Mouse (Mus musculus) granulocyte monocyte progenitor cell, adult 5-6 weeks (primary cell): ENCODE results near the gene D5Ertd579e. TPM values are rescaled to one million over a fixed set of nuclear protein-coding genes. Genes with fewer than 3 reads are reported as not detected.

Source experiments
- ATAC-seq: replicated peaks from 2 replicates; pipeline ENCODE4 v1.8.0; 2016; ENCODE audit warnings: mild to moderate bottlenecking, moderate TSS enrichment, inconsistent platforms; ENCODE audit not compliant: poor library complexity, severe bottlenecking
- total RNA-seq, 2 experiments: library from RNA; stranded (forward) in 1 of 2; stranded (reverse) in 1 of 2; fragments of 200-712, 200-1000 nt in 1 of 2; fragments of >200 nt in 1 of 2; fragmentation: Nextera tagmentation in 1 of 2; gene quantifications; 2 replicates each; pipeline ENCODE4 v1.2.3; 2014 to 2017

The D5Ertd579e gene
- total RNA-seq, 2 experiments from 2014 or later = 14.2 to 20.5 TPM

GRCm38 (mm10) chr5:36575745-36576144, 120.1 kb downstream of the D5Ertd579e start:
- no peak for ATAC-seq

GRCm38 (mm10) chr5:36575227-36575626, 120.6 kb downstream of the D5Ertd579e start:
- ATAC-seq = peak; percentile 46

GRCm38 (mm10) chr5:36574147-36574870, 121.5 kb downstream of the D5Ertd579e start:
- ATAC-seq = peak; percentile 76

GRCm38 (mm10) chr5:36573354-36573753, 122.5 kb downstream of the D5Ertd579e start:
- no peak for ATAC-seq

GRCm38 (mm10) chr5:36571371-36571770, 124.5 kb downstream of the D5Ertd579e start:
- ATAC-seq = no peak

GRCm38 (mm10) chr5:36570546-36571245, 125.1 kb downstream of the D5Ertd579e start:
- no peak for ATAC-seq

- no peak for ATAC-seq
Observed at GRCm38 (mm10) chr5:36570098-36570497, 125.7 kb downstream of the D5Ertd579e start.

- no peak for ATAC-seq
Observed at GRCm38 (mm10) chr5:36568118-36568517, 127.7 kb downstream of the D5Ertd579e start.

GRCm38 (mm10) chr5:36567627-36568026, 128.2 kb downstream of the D5Ertd579e start:
- ATAC-seq = no peak

GRCm38 (mm10) chr5:36564530-36564929, 131.3 kb downstream of the D5Ertd579e start:
- ATAC-seq = no peak

GRCm38 (mm10) chr5:36563741-36564140, 132.1 kb downstream of the D5Ertd579e start:
- ATAC-seq = peak; percentile 43

GRCm38 (mm10) chr5:36562791-36563445, 132.9 kb downstream of the D5Ertd579e start:
- ATAC-seq = peak; percentile 92

- ATAC-seq = no peak
Observed at GRCm38 (mm10) chr5:36561509-36561908, 134.3 kb downstream of the D5Ertd579e start.

- no peak for ATAC-seq
Observed at GRCm38 (mm10) chr5:36560490-36560889, 135.3 kb downstream of the D5Ertd579e start.

- ATAC-seq = no peak
Observed at GRCm38 (mm10) chr5:36559510-36560235, 136.2 kb downstream of the D5Ertd579e start.

- no peak for ATAC-seq
Observed at GRCm38 (mm10) chr5:36559106-36559505, 136.7 kb downstream of the D5Ertd579e start.

GRCm38 (mm10) chr5:36558526-36558925, 137.3 kb downstream of the D5Ertd579e start:
- ATAC-seq = no peak

GRCm38 (mm10) chr5:36557584-36558308, 138.1 kb downstream of the D5Ertd579e start:
- ATAC-seq = peak; percentile 39; the same call in 1 of the 2 replicates

- ATAC-seq = no peak
Observed at GRCm38 (mm10) chr5:36556906-36557305, 138.9 kb downstream of the D5Ertd579e start.

GRCm38 (mm10) chr5:36556289-36556688, 139.5 kb downstream of the D5Ertd579e start:
- ATAC-seq = no peak
